Mouse (Mus musculus) forebrain, embryonic 16.5 days (tissue): ENCODE data around the gene Stag1. TPM values are rescaled to one million over a fixed set of nuclear protein-coding genes. Genes with fewer than 3 reads are reported as not detected.

ENCODE experiments used
- ATAC-seq: fragments of 200-750 bp; cut with Nextera tagmentation; 2 replicates; pipeline ENCODE4 v1.8.0; 2017; ENCODE audit warnings: mild to moderate bottlenecking, moderate library complexity
- H3K27ac ChIP-seq: fragments of 300-500 bp; sonication (generic); 2 replicates; pipeline ENCODE4 v1.5.1; 2014; ENCODE audit warnings: low read length, control low read depth
- H3K27me3 ChIP-seq: fragments of 300-500 bp; sonication (generic); replicated peaks from 2 replicates; pipeline ENCODE4 v1.6.1; 2014; ENCODE audit warnings: low read length; ENCODE audit not compliant: control insufficient read depth, insufficient read depth
- H3K36me3 ChIP-seq: fragments of 300-500 bp; sonication (generic); 2 replicates; pipeline ENCODE4 v1.6.1; 2014; ENCODE audit not compliant: control insufficient read depth, insufficient read depth
- H3K4me1 ChIP-seq: fragments of 300-500 bp; sonication (generic); replicated peaks from 2 replicates; pipeline ENCODE4 v1.6.1; 2014; ENCODE audit warnings: low read length; ENCODE audit not compliant: control insufficient read depth, insufficient read depth
- H3K4me2 ChIP-seq: fragments of 300-500 bp; sonication (generic); 2 replicates; pipeline ENCODE4 v1.6.1; 2014; ENCODE audit warnings: mild to moderate bottlenecking, low read length, control low read depth
- H3K4me3 ChIP-seq: fragments of 300-500 bp; sonication (generic); replicated peaks from 2 replicates; pipeline ENCODE4 v1.5.1; 2014; ENCODE audit warnings: mild to moderate bottlenecking, low read length, control low read depth
- H3K9ac ChIP-seq: fragments of 300-500 bp; sonication (generic); replicated peaks from 2 replicates; pipeline ENCODE4 v1.6.1; 2014; ENCODE audit warnings: low read depth, low read length, control low read depth
- H3K9me3 ChIP-seq: fragments of 300-500 bp; sonication (generic); 2 replicates; pipeline ENCODE4 v1.6.1; 2016; ENCODE audit warnings: low read length; ENCODE audit not compliant: control insufficient read depth
- WGBS: fragments of 180-500 bp; shearing (Covaris S2); extraction: QIAGEN DNeasy Blood & Tissue Kit; methylation state at CpG from one replicate; pipeline ENCODE4 v1.1.7; 2014; 5-methylcytosine and 5-hydroxymethylcytosine counted together
- polyA plus RNA-seq: library from polyadenylated mRNA; unstranded; fragments of >200 nt; fragmentation: Nextera tagmentation; extraction: Ambion mirVana; gene quantifications from 2 replicates; pipeline ENCODE4 v1.2.1, GENCODE M21; 2015

Stag1 gene
- polyA plus RNA-seq, 1 experiment from 2014 or later, result 36.0 TPM

DNA sequence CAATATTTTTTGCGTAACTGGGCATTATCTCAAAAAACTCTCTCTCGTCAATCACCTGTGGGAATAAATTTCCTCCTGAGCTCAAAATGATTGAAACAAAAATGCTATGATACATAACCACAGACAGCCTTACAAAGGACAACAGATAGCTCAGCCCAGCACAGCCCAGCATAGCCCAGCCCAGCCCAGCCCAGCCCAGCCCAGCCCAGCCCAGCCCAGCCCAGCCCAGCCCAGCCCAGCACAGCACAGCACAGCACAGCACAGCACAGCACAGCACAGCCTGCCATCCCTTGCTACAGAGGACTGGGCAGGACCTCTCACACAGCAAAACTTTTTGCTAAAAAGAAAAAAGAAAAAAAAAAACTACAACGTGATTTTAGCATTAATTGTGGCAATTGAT lies 390.3 kb downstream of the Stag1 start:
- H3K4me1 ChIP-seq, result no peaks in the 10 kb centered on the region
- no peaks in the 10 kb centered on the region for H3K9me3 ChIP-seq
- no peak for ATAC-seq
- no peak overlapping the region for H3K4me2 ChIP-seq
- no peak overlapping the region for H3K9ac ChIP-seq
- whole genome bisulfite sequencing, result 98% methylated on average over 3 of the region's 3 CpGs
- no peak overlapping the region for H3K4me3 ChIP-seq
- no peaks in the 10 kb centered on the region for H3K27me3 ChIP-seq
- peaks cover 10% of the 10 kb centered on the region; the same call in 1 of the 2 replicates for H3K36me3 ChIP-seq
- H3K27ac ChIP-seq, result no peak overlapping the region

DNA sequence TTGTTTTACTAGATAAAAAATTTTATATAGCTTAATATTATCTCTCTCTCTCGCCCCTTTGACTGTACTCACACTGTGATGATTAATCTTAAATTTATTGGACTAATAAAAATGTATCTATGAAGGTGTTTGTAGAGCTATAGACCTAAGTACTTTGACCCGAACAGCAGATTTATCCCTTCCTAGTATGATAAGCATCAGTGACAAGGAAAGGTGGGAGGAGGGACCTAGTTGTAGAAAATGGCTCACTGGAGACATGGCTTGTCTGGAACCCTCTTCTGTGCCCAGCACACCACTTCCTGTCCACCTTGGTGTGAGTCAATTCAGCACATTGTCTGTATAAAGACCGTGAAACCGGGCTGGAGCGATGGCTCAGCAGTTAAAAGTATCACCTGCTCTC lies 393.0 kb downstream of the Stag1 start:
- WGBS, result 94% methylated on average over 5 of the region's 5 CpGs
- H3K9ac ChIP-seq, result no peak overlapping the region
- ATAC-seq, result no peak
- H3K27me3 ChIP-seq, result no peaks in the 10 kb centered on the region
- H3K4me2 ChIP-seq, result no peak overlapping the region
- H3K27ac ChIP-seq, result no peak overlapping the region
- H3K9me3 ChIP-seq, result no peaks in the 10 kb centered on the region
- H3K4me3 ChIP-seq, result no peak overlapping the region
- peaks cover 11% of the 10 kb centered on the region; the same call in 1 of the 2 replicates for H3K36me3 ChIP-seq
- H3K4me1 ChIP-seq, result no peaks in the 10 kb centered on the region

DNA sequence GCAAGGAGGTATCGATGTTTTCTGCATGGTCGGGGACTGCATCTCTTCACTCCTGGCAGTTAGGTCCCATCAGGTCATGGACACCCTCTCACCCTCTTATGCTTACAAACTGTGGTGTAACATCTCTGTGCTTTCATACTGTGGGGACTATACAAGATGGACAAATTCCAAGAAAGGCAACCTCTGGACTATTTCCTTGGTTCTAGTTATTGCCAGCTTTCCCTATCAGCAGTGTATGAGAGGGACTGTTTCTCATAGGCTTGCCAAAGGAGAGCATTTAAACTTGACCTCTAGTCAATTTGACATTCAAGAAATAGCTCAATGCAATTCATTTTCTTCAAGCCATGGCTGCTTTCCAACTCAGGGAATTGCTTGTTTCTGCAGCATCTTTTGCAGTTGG lies 393.7 kb downstream of the Stag1 start:
- WGBS, result 97% methylated on average over 2 of the region's 2 CpGs
- H3K9ac ChIP-seq, result no peak overlapping the region
- ATAC-seq, result no peak

DNA sequence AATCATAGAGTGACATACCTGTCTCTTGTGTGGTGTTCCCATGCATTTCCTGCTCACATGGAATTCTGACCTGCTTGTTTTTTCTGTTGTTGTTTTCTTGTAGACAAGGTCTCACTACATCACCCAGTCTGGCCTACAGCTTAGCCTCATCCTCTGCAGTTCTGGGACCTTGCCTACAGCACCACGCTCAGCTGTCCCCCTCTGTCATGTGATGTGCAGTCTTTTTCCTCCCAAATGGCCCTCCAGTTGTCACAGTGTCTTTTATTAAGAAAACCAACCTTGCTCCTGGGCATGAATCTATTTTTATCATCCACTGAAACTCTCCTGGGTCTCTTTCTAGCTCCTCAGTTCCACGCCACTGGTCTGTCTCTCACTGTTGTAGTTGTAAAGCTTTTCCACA lies 394.6 kb downstream of the Stag1 start:
- no peaks in the 10 kb centered on the region for H3K9me3 ChIP-seq
- ATAC-seq, result no peak
- no peak overlapping the region for H3K27ac ChIP-seq
- peaks cover 11% of the 10 kb centered on the region; the same call in 1 of the 2 replicates for H3K36me3 ChIP-seq
- H3K9ac ChIP-seq, result no peak overlapping the region
- 95% methylated on average over 2 of the region's 2 CpGs for WGBS
- H3K4me2 ChIP-seq, result no peak overlapping the region
- H3K4me1 ChIP-seq, result no peaks in the 10 kb centered on the region
- no peak overlapping the region for H3K4me3 ChIP-seq
- no peaks in the 10 kb centered on the region for H3K27me3 ChIP-seq

More for the DNA sequence above, 393.7 kb downstream of the Stag1 start:
- no peak overlapping the region for H3K27ac ChIP-seq
- no peaks in the 10 kb centered on the region for H3K9me3 ChIP-seq
- no peak overlapping the region for H3K4me2 ChIP-seq
- no peak overlapping the region for H3K4me3 ChIP-seq
- peaks cover 11% of the 10 kb centered on the region; the same call in 1 of the 2 replicates for H3K36me3 ChIP-seq
- no peaks in the 10 kb centered on the region for H3K4me1 ChIP-seq
- no peaks in the 10 kb centered on the region for H3K27me3 ChIP-seq

DNA sequence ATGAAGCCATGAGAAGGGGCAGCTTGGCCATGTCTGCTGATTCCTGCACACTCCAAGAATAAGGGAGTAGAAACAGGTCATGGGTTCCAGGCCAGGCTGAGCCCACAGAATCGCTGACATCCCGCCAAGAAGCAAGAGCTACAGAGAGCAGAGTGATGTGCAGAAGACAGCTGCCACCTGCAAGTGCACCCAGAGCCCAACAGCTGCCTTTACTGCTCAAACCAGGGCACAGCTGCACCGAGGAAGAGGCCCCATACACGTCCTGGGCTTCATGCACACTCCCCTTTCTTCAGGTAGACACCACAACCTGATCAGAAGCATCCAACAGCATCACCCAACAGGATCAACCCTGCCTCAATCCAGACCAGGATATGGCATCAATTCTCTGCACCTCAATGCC lies 396.3 kb downstream of the Stag1 start:
- H3K27me3 ChIP-seq, result no peaks in the 10 kb centered on the region
- H3K9ac ChIP-seq, result no peak overlapping the region
- ATAC-seq, result no peak
- H3K4me3 ChIP-seq, result no peak overlapping the region
- H3K4me2 ChIP-seq, result no peak overlapping the region
- H3K27ac ChIP-seq, result no peak overlapping the region
- no peaks in the 10 kb centered on the region for H3K9me3 ChIP-seq
- H3K36me3 ChIP-seq, result peaks cover 13% of the 10 kb centered on the region; the same call in 1 of the 2 replicates
- 84% methylated on average over 4 of the region's 4 CpGs for WGBS
- H3K4me1 ChIP-seq, result no peaks in the 10 kb centered on the region

DNA sequence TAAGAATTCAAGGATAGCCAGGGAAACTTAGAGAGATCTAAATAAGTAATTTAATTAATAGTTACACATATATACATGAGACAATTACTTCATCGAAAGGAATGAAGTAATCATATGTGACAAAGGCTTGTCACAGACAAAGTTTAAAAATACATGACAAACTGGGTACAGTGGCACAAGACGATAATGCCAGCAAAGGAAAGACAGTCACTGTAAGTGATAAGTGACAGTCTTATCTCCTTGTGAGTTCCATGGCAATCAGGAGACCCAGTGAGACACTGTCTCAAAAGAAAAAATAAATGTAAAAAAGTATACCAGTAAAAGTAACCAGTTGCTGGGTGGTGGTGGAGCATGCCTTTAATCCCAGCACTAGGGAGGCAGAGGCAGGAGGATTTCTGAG lies 399.5 kb downstream of the Stag1 start:
- no peaks in the 10 kb centered on the region for H3K9me3 ChIP-seq

DNA sequence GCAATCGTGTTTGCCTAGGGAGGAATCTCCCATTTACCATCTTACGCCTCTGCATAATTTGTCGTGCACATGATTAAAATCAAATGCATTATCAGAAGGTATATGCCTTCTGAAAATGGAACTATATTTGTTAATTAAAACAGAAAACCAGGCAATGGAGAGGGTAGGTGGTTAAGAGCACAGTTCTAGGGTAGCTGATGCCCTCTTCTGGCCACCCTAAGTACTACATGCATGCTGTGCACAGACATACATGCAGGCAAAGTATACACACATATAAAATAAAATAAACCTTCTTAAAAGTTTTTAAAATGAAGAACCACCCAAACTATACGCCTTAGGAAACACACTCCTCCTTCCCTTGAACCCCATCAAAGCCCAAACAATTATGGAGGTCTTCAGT lies 404.5 kb downstream of the Stag1 start:
- 95% methylated on average over 4 of the region's 4 CpGs for WGBS
- no peak overlapping the region for H3K9ac ChIP-seq

More for the DNA sequence above, 399.5 kb downstream of the Stag1 start:
- no peaks in the 10 kb centered on the region for H3K27me3 ChIP-seq
- H3K9ac ChIP-seq, result no peak overlapping the region
- no peak overlapping the region for H3K4me3 ChIP-seq
- H3K36me3 ChIP-seq, result 0 out of 2 replicates have a peak, but pooled peaks cover 7% of the 10 kb centered on the region
- no peak overlapping the region for H3K4me2 ChIP-seq
- no peaks in the 10 kb centered on the region for H3K4me1 ChIP-seq
- ATAC-seq, result no peak
- no peak overlapping the region for H3K27ac ChIP-seq
- 100% methylated on average over 2 of the region's 2 CpGs for WGBS

DNA sequence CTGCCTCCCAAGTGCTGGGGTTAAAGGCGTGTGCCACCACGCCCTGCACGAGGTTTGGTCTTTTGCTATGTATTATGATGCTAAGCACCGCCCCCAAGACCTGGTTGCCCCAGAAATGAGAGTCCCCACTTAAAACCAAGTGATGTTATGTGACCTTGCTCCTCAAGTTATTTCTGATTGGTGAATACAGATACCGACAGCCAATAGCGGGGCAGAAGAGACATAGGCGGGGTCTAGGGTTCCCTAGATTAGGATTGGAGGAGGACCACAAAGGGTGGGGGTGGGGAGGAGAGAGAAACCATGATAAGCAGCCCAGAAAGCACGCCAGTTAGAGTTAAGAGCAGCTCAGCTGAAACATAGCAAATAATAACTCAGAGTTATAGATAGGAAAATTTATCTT lies 405.2 kb downstream of the Stag1 start:
- H3K4me2 ChIP-seq, result no peak overlapping the region
- H3K4me1 ChIP-seq, result no peaks in the 10 kb centered on the region
- 95% methylated on average over 8 of the region's 8 CpGs for WGBS
- peaks cover 2% of the 10 kb centered on the region; the same call in 1 of the 2 replicates for H3K9me3 ChIP-seq
- no peaks in the 10 kb centered on the region for H3K27me3 ChIP-seq
- 0 out of 2 replicates have a peak, but pooled peaks cover 2% of the 10 kb centered on the region for H3K36me3 ChIP-seq
- no peak overlapping the region for H3K9ac ChIP-seq
- H3K4me3 ChIP-seq, result no peak overlapping the region
- no peak for ATAC-seq
- no peak overlapping the region for H3K27ac ChIP-seq

More for the DNA sequence above, 404.5 kb downstream of the Stag1 start:
- H3K4me2 ChIP-seq, result no peak overlapping the region
- 0 out of 2 replicates have a peak, but pooled peaks cover 2% of the 10 kb centered on the region for H3K36me3 ChIP-seq
- no peak overlapping the region for H3K27ac ChIP-seq
- H3K4me3 ChIP-seq, result no peak overlapping the region
- no peaks in the 10 kb centered on the region for H3K27me3 ChIP-seq
- peaks cover 2% of the 10 kb centered on the region; the same call in 1 of the 2 replicates for H3K9me3 ChIP-seq
- no peaks in the 10 kb centered on the region for H3K4me1 ChIP-seq
- ATAC-seq, result no peak

DNA sequence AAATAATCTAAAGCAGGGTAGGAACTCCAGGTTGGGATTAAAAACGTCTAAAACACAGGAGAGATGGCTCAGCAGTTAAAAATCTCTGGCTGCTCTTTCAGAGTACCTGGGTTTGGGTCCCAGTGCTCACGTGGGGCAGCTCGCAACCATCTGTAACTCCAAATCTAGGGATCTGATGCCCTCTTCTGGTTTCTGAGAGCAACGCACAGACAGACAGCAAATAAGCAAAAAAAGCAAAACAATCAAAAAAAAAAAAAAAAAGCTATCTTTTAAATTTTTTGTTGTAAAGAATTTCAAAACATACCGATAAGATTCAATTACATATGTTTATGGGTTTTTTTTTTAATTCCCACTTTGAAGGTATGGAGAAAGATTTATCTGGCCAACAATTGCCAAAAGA lies 405.7 kb downstream of the Stag1 start:
- ATAC-seq, result no peak

DNA sequence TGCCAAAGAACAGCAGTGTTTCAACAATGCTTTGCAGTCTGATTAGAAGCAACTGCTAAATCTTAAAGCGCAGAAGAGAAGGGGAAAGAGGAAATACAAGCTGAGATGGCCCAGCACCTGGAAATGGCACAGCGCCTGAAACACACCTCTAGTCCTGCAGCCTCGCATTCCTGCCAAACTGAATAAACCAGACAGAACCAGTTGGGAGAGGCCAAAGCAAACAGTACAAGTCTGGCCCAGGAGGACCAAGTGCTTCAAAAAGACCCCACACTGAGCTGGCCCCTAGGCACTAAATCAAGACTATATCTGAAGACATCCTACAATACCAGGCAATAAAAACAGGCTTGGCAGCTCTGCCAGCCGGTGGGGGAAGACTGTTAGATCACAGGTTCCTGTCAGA lies 408.3 kb downstream of the Stag1 start:
- peaks cover 2% of the 10 kb centered on the region; the same call in 1 of the 2 replicates for H3K9me3 ChIP-seq
- H3K27me3 ChIP-seq, result no peaks in the 10 kb centered on the region
- no peaks in the 10 kb centered on the region for H3K4me1 ChIP-seq
- no peak overlapping the region for H3K4me2 ChIP-seq
- ATAC-seq, result no peak
- no peak overlapping the region for H3K4me3 ChIP-seq
- H3K9ac ChIP-seq, result no peak overlapping the region
- H3K27ac ChIP-seq, result no peak overlapping the region
- no peaks in the 10 kb centered on the region for H3K36me3 ChIP-seq
- WGBS, result 91% methylated on average over 4 of the region's 4 CpGs

More for the DNA sequence above, 405.7 kb downstream of the Stag1 start:
- H3K36me3 ChIP-seq, result 0 out of 2 replicates have a peak, but pooled peaks cover 2% of the 10 kb centered on the region
- no peak overlapping the region for H3K4me2 ChIP-seq
- H3K4me1 ChIP-seq, result no peaks in the 10 kb centered on the region
- WGBS, result 95% methylated on average over 5 of the region's 5 CpGs
- H3K27me3 ChIP-seq, result no peaks in the 10 kb centered on the region
- no peak overlapping the region for H3K27ac ChIP-seq
- no peak overlapping the region for H3K9ac ChIP-seq
- H3K9me3 ChIP-seq, result peaks cover 2% of the 10 kb centered on the region; the same call in 1 of the 2 replicates
- H3K4me3 ChIP-seq, result no peak overlapping the region
